Mouse (Mus musculus) embryonic facial prominence, embryonic 12.5 days (tissue): Measurements from ENCODE around the gene Alg6. TPM values are rescaled to one million over a fixed set of nuclear protein-coding genes. Genes with fewer than 3 reads are reported as not detected.

Experiments
- ATAC-seq: fragments of 200-750 bp; cut with Nextera tagmentation; 2 replicates; pipeline ENCODE4 v1.8.0; 2017; ENCODE audit not compliant: insufficient number of reproducible peaks, insufficient read depth, low FRiP score, low TSS enrichment
- H3K27ac ChIP-seq: fragments of 300-500 bp; sonication (generic); 2 replicates; pipeline ENCODE4 v1.5.1; 2016; ENCODE audit warnings: mild to moderate bottlenecking
- H3K27me3 ChIP-seq: fragments of 300-500 bp; sonication (generic); 2 replicates; pipeline ENCODE4 v1.6.1; 2016; ENCODE audit warnings: mild to moderate bottlenecking, moderate library complexity
- H3K36me3 ChIP-seq: fragments of 300-500 bp; sonication (generic); 2 replicates; pipeline ENCODE4 v1.6.1; 2016; ENCODE audit warnings: mild to moderate bottlenecking
- H3K4me1 ChIP-seq: fragments of 300-500 bp; sonication (generic); 2 replicates; pipeline ENCODE4 v1.6.1; 2016
- H3K4me2 ChIP-seq: fragments of 300-500 bp; sonication (generic); replicated peaks from 2 replicates; pipeline ENCODE4 v1.6.1; 2016; ENCODE audit warnings: mild to moderate bottlenecking, moderate library complexity
- H3K4me3 ChIP-seq: fragments of 300-500 bp; sonication (generic); 2 replicates; pipeline ENCODE4 v1.5.1; 2016; ENCODE audit warnings: mild to moderate bottlenecking
- H3K9ac ChIP-seq: fragments of 300-500 bp; sonication (generic); 2 replicates; pipeline ENCODE4 v1.6.1; 2016; ENCODE audit warnings: mild to moderate bottlenecking, moderate library complexity
- H3K9me3 ChIP-seq: fragments of 300-500 bp; sonication (generic); 2 replicates; pipeline ENCODE4 v1.6.1; 2016; ENCODE audit warnings: mild to moderate bottlenecking, moderate library complexity
- whole genome bisulfite sequencing: fragments of 180-500 bp; shearing (Covaris S2); methylation state at CpG from one replicate; pipeline ENCODE4 v1.1.7; 2016; 5-methylcytosine and 5-hydroxymethylcytosine counted together
- polyA plus RNA-seq: library from polyadenylated mRNA; unstranded; fragments of >200 nt; fragmentation: Nextera tagmentation; extraction: Ambion mirVana; gene quantifications from 2 replicates; pipeline ENCODE4 v1.2.1, GENCODE M21; 2016

Alg6 gene
- 23.2 and 23.9 TPM in 2 replicates for polyA plus RNA-seq

GRCm38 (mm10) chr4:99714904-99715782 lies at the start of gene Alg6:
TSS of gene Alg6 (plus strand) at chr4:99715664.
- WGBS, result 3% methylated on average over 46 of the region's 46 CpGs
- peak; percentile 89 for ATAC-seq
- peaks cover 3% of the 10 kb centered on the region; the same call in 1 of the 2 replicates for H3K4me1 ChIP-seq
- no peaks in the 10 kb centered on the region for H3K9me3 ChIP-seq
- H3K4me2 ChIP-seq, result peak within 1 kb of the TSS; percentile 70
- peak within 1 kb of the TSS; percentile 87 for H3K9ac ChIP-seq
- no peaks in the 10 kb centered on the region for H3K27me3 ChIP-seq
- H3K4me3 ChIP-seq, result peak within 1 kb of the TSS; percentile 71
- peak within 1 kb of the TSS; percentile 65 for H3K27ac ChIP-seq
- no peaks in the 10 kb centered on the region for H3K36me3 ChIP-seq

- no peak overlapping the region for H3K27ac ChIP-seq
- H3K4me3 ChIP-seq, result no peak overlapping the region
- no peak overlapping the region for H3K9ac ChIP-seq
- peaks cover 6% of the 10 kb centered on the region; the same call in 1 of the 2 replicates for H3K27me3 ChIP-seq
- ATAC-seq, result no peak
- WGBS, result 87% methylated on average over 7 of the region's 7 CpGs
- H3K4me1 ChIP-seq, result no peaks in the 10 kb centered on the region
- H3K4me2 ChIP-seq, result no peak overlapping the region
- no peaks in the 10 kb centered on the region for H3K9me3 ChIP-seq
- no peaks in the 10 kb centered on the region for H3K36me3 ChIP-seq
Measured at GRCm38 (mm10) chr4:99670203-99670851, 45.1 kb upstream of the Alg6 start.

- H3K9ac ChIP-seq, result no peak overlapping the region
- no peaks in the 10 kb centered on the region for H3K36me3 ChIP-seq
- no peak overlapping the region for H3K4me2 ChIP-seq
- H3K9me3 ChIP-seq, result no peaks in the 10 kb centered on the region
- no peaks in the 10 kb centered on the region for H3K4me1 ChIP-seq
- no peak overlapping the region for H3K27ac ChIP-seq
- no peak for ATAC-seq
- H3K27me3 ChIP-seq, result no peaks in the 10 kb centered on the region
- no peak overlapping the region for H3K4me3 ChIP-seq
Measured at GRCm38 (mm10) chr4:99675191-99675590, 40.3 kb upstream of the Alg6 start.

- Histone ChIP-seq H3K27me3 (0 out of 2 replicates have a peak, but pooled peaks cover 3% of the 10 kb centered on the region), H3K9me3 (no peaks in the 10 kb centered on the region), H3K27ac (no peak overlapping the region), H3K36me3 (no peaks in the 10 kb centered on the region), H3K4me3 (no peak overlapping the region), H3K9ac (no peak overlapping the region), H3K4me1 (no peaks in the 10 kb centered on the region), H3K4me2 (no peak overlapping the region)
- 86% methylated on average over 6 of the region's 6 CpGs for WGBS
- ATAC-seq, result no peak
Measured at GRCm38 (mm10) chr4:99683941-99684340, 31.5 kb upstream of the Alg6 start.

- Histone ChIP-seq H3K36me3 (no peaks in the 10 kb centered on the region), H3K27me3 (0 out of 2 replicates have a peak, but pooled peaks cover 3% of the 10 kb centered on the region), H3K9ac (no peak overlapping the region), H3K4me2 (no peak overlapping the region), H3K4me3 (no peak overlapping the region), H3K27ac (no peak overlapping the region), H3K9me3 (no peaks in the 10 kb centered on the region), H3K4me1 (no peaks in the 10 kb centered on the region)
- WGBS, result 47% methylated on average over 5 of the region's 5 CpGs
- ATAC-seq, result no peak
Measured at GRCm38 (mm10) chr4:99686308-99686707, 29.2 kb upstream of the Alg6 start.

- H3K4me3 ChIP-seq, result no peak overlapping the region
- no peak overlapping the region for H3K9ac ChIP-seq
- H3K36me3 ChIP-seq, result no peaks in the 10 kb centered on the region
- ATAC-seq, result no peak
- 82% methylated on average over 6 of the region's 6 CpGs for WGBS
- no peaks in the 10 kb centered on the region for H3K9me3 ChIP-seq
- H3K4me2 ChIP-seq, result no peak overlapping the region
- H3K27ac ChIP-seq, result no peak overlapping the region
- no peaks in the 10 kb centered on the region for H3K27me3 ChIP-seq
- H3K4me1 ChIP-seq, result peaks cover 3% of the 10 kb centered on the region; the same call in 1 of the 2 replicates
Measured at GRCm38 (mm10) chr4:99712583-99713183, 2.8 kb upstream of the Alg6 start.

- H3K9me3 ChIP-seq, result no peaks in the 10 kb centered on the region
- H3K27ac ChIP-seq, result no peak overlapping the region
- no peak overlapping the region for H3K4me3 ChIP-seq
- H3K9ac ChIP-seq, result no peak overlapping the region
- 88% methylated on average over 6 of the region's 6 CpGs for WGBS
- H3K4me1 ChIP-seq, result peaks cover 3% of the 10 kb centered on the region; the same call in 1 of the 2 replicates
- no peaks in the 10 kb centered on the region for H3K36me3 ChIP-seq
- H3K4me2 ChIP-seq, result no peak overlapping the region
- H3K27me3 ChIP-seq, result no peaks in the 10 kb centered on the region
- no peak for ATAC-seq
Measured at GRCm38 (mm10) chr4:99713971-99714370, 1.5 kb upstream of the Alg6 start.

- Histone ChIP-seq H3K27ac (peak overlapping the region; percentile 65), H3K9ac (peak overlapping the region; percentile 87), H3K27me3 (no peaks in the 10 kb centered on the region), H3K4me3 (peak overlapping the region; percentile 71), H3K9me3 (no peaks in the 10 kb centered on the region), H3K36me3 (no peaks in the 10 kb centered on the region), H3K4me1 (peaks cover 3% of the 10 kb centered on the region; the same call in 1 of the 2 replicates), H3K4me2 (peak overlapping the region; percentile 70)
- WGBS, result 27% methylated on average over 25 of the region's 25 CpGs
- peak; percentile 42 for ATAC-seq
Measured at GRCm38 (mm10) chr4:99715783-99716416, 436 bp downstream of the Alg6 start.

- Histone ChIP-seq H3K4me2 (no peak overlapping the region), H3K9me3 (no peaks in the 10 kb centered on the region), H3K27me3 (no peaks in the 10 kb centered on the region), H3K27ac (no peak overlapping the region), H3K36me3 (0 out of 2 replicates have a peak, but pooled peaks cover 6% of the 10 kb centered on the region), H3K9ac (no peak overlapping the region), H3K4me1 (peaks cover 3% of the 10 kb centered on the region; the same call in 1 of the 2 replicates), H3K4me3 (no peak overlapping the region)
- WGBS, result 60% methylated on average over 4 of the region's 4 CpGs
- no peak for ATAC-seq
Measured at GRCm38 (mm10) chr4:99717905-99718304, 2.4 kb downstream of the Alg6 start.

GRCm38 (mm10) chr4:99724331-99724730 lies 8.9 kb downstream of the Alg6 start:
- Histone ChIP-seq H3K4me2 (no peak overlapping the region), H3K4me3 (no peak overlapping the region)
- 89% methylated on average over 4 of the region's 4 CpGs for WGBS

GRCm38 (mm10) chr4:99725914-99726451 lies 10.5 kb downstream of the Alg6 start:
- no peak overlapping the region for H3K4me2 ChIP-seq
- WGBS, result 94% methylated on average over 8 of the region's 8 CpGs
- H3K36me3 ChIP-seq, result peaks cover 45% of the 10 kb centered on the region

More at GRCm38 (mm10) chr4:99724331-99724730, 8.9 kb downstream of the Alg6 start:
- Histone ChIP-seq H3K27ac (no peak overlapping the region), H3K27me3 (no peaks in the 10 kb centered on the region), H3K9me3 (0 out of 2 replicates have a peak, but pooled peaks cover under 1% of the 10 kb centered on the region), H3K36me3 (peaks cover 30% of the 10 kb centered on the region), H3K4me1 (no peaks in the 10 kb centered on the region), H3K9ac (no peak overlapping the region)
- ATAC-seq, result no peak

More at GRCm38 (mm10) chr4:99725914-99726451, 10.5 kb downstream of the Alg6 start:
- Histone ChIP-seq H3K4me1 (no peaks in the 10 kb centered on the region), H3K9ac (no peak overlapping the region), H3K27ac (no peak overlapping the region), H3K9me3 (peaks cover 12% of the 10 kb centered on the region; the same call in 1 of the 2 replicates), H3K27me3 (no peaks in the 10 kb centered on the region), H3K4me3 (no peak overlapping the region)
- ATAC-seq, result no peak
